Mouse (Mus musculus) hematopoietic multipotent progenitor cell, adult 10-12 weeks (in vitro differentiated cells): ENCODE measurements around the gene Kcnmb2. TPM values are rescaled to one million over a fixed set of nuclear protein-coding genes. Genes with fewer than 3 reads are reported as not detected.

Source experiments
- polyA plus RNA-seq: library from polyadenylated mRNA; stranded (reverse); fragments of >175 nt; gene quantifications from 2 replicates; pipeline ENCODE4 v1.2.3, GENCODE M21; 2012; ENCODE audit warnings: low replicate concordance

Gene Kcnmb2
- polyA plus RNA-seq: not detected in 2 replicates

DNA sequence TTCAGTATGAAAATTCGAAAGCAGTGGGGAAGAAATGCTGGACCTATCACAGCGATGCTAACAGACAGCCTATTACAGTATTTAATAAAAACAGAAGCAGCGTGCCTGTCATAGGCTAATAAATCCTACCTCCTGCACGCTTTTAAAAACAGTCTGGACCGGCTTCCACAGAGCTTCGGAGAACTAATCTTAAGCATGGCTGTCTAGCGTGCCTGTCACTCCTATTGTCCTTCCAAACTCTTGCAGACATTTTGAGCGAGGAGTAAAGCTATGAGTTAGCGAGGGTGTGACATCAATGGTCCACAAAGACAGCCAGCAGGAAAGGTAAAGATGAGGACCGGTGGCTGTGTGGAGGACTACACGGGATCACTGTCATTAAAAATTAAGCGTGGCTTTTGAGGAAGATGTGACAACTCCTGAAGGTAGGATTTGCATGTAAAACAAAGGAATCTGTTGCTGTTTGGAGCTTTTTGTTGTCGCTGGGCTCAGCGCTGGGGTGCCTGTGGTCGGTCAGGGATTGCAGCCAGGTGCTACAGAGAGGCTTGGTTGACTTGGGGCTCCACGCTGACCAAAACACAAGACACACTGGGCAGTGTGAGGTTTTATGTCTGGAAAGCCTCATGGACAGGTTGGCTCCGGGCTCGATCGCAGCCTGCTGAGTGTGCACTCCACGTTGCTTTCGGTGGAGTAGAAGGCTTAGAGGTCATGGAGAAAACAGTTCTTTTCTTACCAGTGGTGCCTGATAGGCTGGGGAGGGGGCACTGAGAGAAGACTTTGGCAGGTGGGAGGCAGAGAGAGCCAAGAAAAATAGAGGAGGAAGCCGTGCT, at the start of gene Kcnmb2:
Gene Kcnmb2, plus strand, starts transcription at position 4 of the 827 bp plus-strand sequence.

